Mouse (Mus musculus) heart, embryonic 14.5 days (tissue): ENCODE results near the gene Acat2. TPM values are rescaled to one million over a fixed set of nuclear protein-coding genes. Genes with fewer than 3 reads are reported as not detected.
"Not testable (repeated sequence)": the region's sequence is repeated elsewhere in the genome, so short reads cannot be mapped to it uniquely, and the experiment has no call there.

ENCODE experiments used
- ATAC-seq: fragments of 200-750 bp; cut with Nextera tagmentation; 2 replicates; pipeline ENCODE4 v1.8.0; 2017; ENCODE audit warnings: low read depth, moderate TSS enrichment; ENCODE audit not compliant: insufficient number of reproducible peaks, insufficient read depth, low FRiP score
- H3K27ac ChIP-seq, 2 experiments: fragments of 200-500 bp in 1 of 2; fragments of 300-500 bp in 1 of 2; sonication (generic) in 1 of 2; replicated peaks in 1 of 2; 2 replicates each; pipeline ENCODE4 v1.5.1; 2012 to 2014; ENCODE audit warnings: low read depth in 2 of 2, low read length in 2 of 2, control low read depth in 1 of 2, mild to moderate bottlenecking in 1 of 2, mixed read lengths in 1 of 2; ENCODE audit not compliant: control insufficient read depth in 1 of 2, insufficient read depth in 1 of 2
- H3K27me3 ChIP-seq: fragments of 300-500 bp; sonication (generic); 2 replicates; pipeline ENCODE4 v1.6.1; 2014; ENCODE audit warnings: mild to moderate bottlenecking, low read length, control low read depth; ENCODE audit not compliant: control insufficient read depth, insufficient read depth
- H3K36me3 ChIP-seq: fragments of 300-500 bp; sonication (generic); 2 replicates; pipeline ENCODE4 v1.6.1; 2014; ENCODE audit warnings: mild to moderate bottlenecking, control low read depth, low read length, mixed read lengths; ENCODE audit not compliant: control insufficient read depth, insufficient read depth
- H3K4me1 ChIP-seq, 2 experiments: fragments of 200-500 bp in 1 of 2; fragments of 300-500 bp in 1 of 2; sonication (generic) in 1 of 2; 2 replicates each; pipeline ENCODE4 v1.6.1; 2012 to 2014; ENCODE audit warnings: low read length in 2 of 2, control low read depth in 1 of 2, mixed read lengths in 1 of 2; ENCODE audit not compliant: control insufficient read depth in 2 of 2, insufficient read depth in 2 of 2
- H3K4me2 ChIP-seq: fragments of 300-500 bp; sonication (generic); 2 replicates; pipeline ENCODE4 v1.6.1; 2014; ENCODE audit warnings: mild to moderate bottlenecking, low read length
- H3K4me3 ChIP-seq, 2 experiments: fragments of 200-500 bp in 1 of 2; fragments of 300-500 bp in 1 of 2; sonication (generic) in 1 of 2; 2 replicates each; pipeline ENCODE4 v1.5.1; 2012 to 2014; ENCODE audit warnings: low read length in 2 of 2, mild to moderate bottlenecking in 2 of 2, control low read depth in 1 of 2, low read depth in 1 of 2, moderate library complexity in 1 of 2; ENCODE audit not compliant: control insufficient read depth in 1 of 2, insufficient read depth in 1 of 2
- H3K9ac ChIP-seq: fragments of 300-500 bp; sonication (generic); 2 replicates; pipeline ENCODE4 v1.6.1; 2014; ENCODE audit warnings: mild to moderate bottlenecking, low read length
- H3K9me3 ChIP-seq: fragments of 300-500 bp; sonication (generic); 2 replicates; pipeline ENCODE4 v1.6.1; 2016; ENCODE audit warnings: low read length, control low read depth; ENCODE audit not compliant: control insufficient read depth
- WGBS: fragments of 180-500 bp; shearing (Covaris S2); extraction: QIAGEN DNeasy Blood & Tissue Kit; methylation state at CpG from one replicate; pipeline ENCODE4 v1.1.7; 2014; 5-methylcytosine and 5-hydroxymethylcytosine counted together
- polyA plus RNA-seq: library from polyadenylated mRNA; unstranded; fragments of >200 nt; fragmentation: Nextera tagmentation; extraction: Ambion mirVana; gene quantifications from 2 replicates; pipeline ENCODE4 v1.2.1, GENCODE M21; 2014

The Acat2 gene
- polyA plus RNA-seq, 1 experiment from 2014 or later: 22.8 TPM

GRCm38 (mm10) chr17:12959377-12959776 is 1.2 kb downstream of the Acat2 start:
- 42% methylated on average over 1 of the region's 2 CpGs for WGBS
- not testable (repeated sequence) for H3K4me2 ChIP-seq, H3K4me3 ChIP-seq, H3K36me3 ChIP-seq, H3K27ac ChIP-seq, ATAC-seq, H3K4me1 ChIP-seq, H3K9me3 ChIP-seq, H3K27me3 ChIP-seq, H3K9ac ChIP-seq

GRCm38 (mm10) chr17:12956664-12957063 is 3.9 kb downstream of the Acat2 start:
- Histone ChIP-seq H3K27ac (no peak overlapping the region), H3K4me1 (no peaks in the 10 kb centered on the region), H3K4me3 (no peak overlapping the region), H3K4me2 (no peak overlapping the region), H3K27me3 (no peaks in the 10 kb centered on the region), H3K36me3 (peaks cover 14% of the 10 kb centered on the region), H3K9ac (no peak overlapping the region), H3K9me3 (no peaks in the 10 kb centered on the region)
- ATAC-seq: no peak
- 91% methylated on average over 8 of the region's 8 CpGs for WGBS

- H3K9ac ChIP-seq: no peak overlapping the region
- no peak overlapping the region for H3K4me3 ChIP-seq
- H3K4me1 ChIP-seq: no peaks in the 10 kb centered on the region
- H3K27me3 ChIP-seq: no peaks in the 10 kb centered on the region
- peaks cover 57% of the 10 kb centered on the region for H3K36me3 ChIP-seq
- no peak overlapping the region for H3K4me2 ChIP-seq
- no peak overlapping the region for H3K27ac ChIP-seq
- no peaks in the 10 kb centered on the region for H3K9me3 ChIP-seq
- ATAC-seq: no peak
- WGBS: 92% methylated on average over 5 of the region's 5 CpGs
These were observed 10.9 kb downstream of the Acat2 start for GRCm38 (mm10) chr17:12949669-12950068.

GRCm38 (mm10) chr17:12942459-12943162 is 17.9 kb downstream of the Acat2 start:
- ATAC-seq: no peak
- no peaks in the 10 kb centered on the region; a peak in 2 of 4 replicates for H3K4me1 ChIP-seq
- 91% methylated on average over 6 of the region's 6 CpGs for WGBS

GRCm38 (mm10) chr17:12941543-12942260 is 18.8 kb downstream of the Acat2 start:
- H3K4me3 ChIP-seq: no peak overlapping the region
- no peak overlapping the region for H3K9ac ChIP-seq
- no peak for ATAC-seq
- H3K36me3 ChIP-seq: peaks cover 33% of the 10 kb centered on the region
- no peak overlapping the region for H3K4me2 ChIP-seq
- no peaks in the 10 kb centered on the region; a peak in 2 of 4 replicates for H3K4me1 ChIP-seq
- H3K9me3 ChIP-seq: no peaks in the 10 kb centered on the region
- WGBS: 77% methylated on average over 8 of the region's 8 CpGs
- no peak overlapping the region for H3K27ac ChIP-seq
- no peaks in the 10 kb centered on the region for H3K27me3 ChIP-seq

More at GRCm38 (mm10) chr17:12942459-12943162, 17.9 kb downstream of the Acat2 start:
- no peak overlapping the region for H3K4me2 ChIP-seq
- no peak overlapping the region for H3K4me3 ChIP-seq
- peaks cover 35% of the 10 kb centered on the region for H3K36me3 ChIP-seq
- no peak overlapping the region for H3K27ac ChIP-seq
- H3K27me3 ChIP-seq: no peaks in the 10 kb centered on the region
- no peak overlapping the region for H3K9ac ChIP-seq
- H3K9me3 ChIP-seq: no peaks in the 10 kb centered on the region

- ATAC-seq: no peak
- Histone ChIP-seq H3K4me3 (peak within 1 kb of the TSS; percentile 30 to 31), H3K27ac (no peak within 1 kb of the TSS), H3K4me2 (peak within 1 kb of the TSS; percentile 65), H3K9me3 (no peaks in the 10 kb centered on the region), H3K27me3 (no peaks in the 10 kb centered on the region), H3K4me1 (no peaks in the 10 kb centered on the region; a peak in 2 of 4 replicates), H3K9ac (no peak within 1 kb of the TSS), H3K36me3 (peaks cover 23% of the 10 kb centered on the region)
- 16% methylated on average over 27 of the region's 27 CpGs for WGBS
These were observed 20.3 kb downstream of the Acat2 start, which contains the start of gene Acat3 for GRCm38 (mm10) chr17:12940151-12940805. TSS of gene Acat3 (minus strand) at chr17:12940600.

GRCm38 (mm10) chr17:12939377-12940148 is 21.0 kb downstream of the Acat2 start:
- ATAC-seq, H3K9ac ChIP-seq, H3K27me3 ChIP-seq, H3K4me1 ChIP-seq, H3K27ac ChIP-seq, H3K9me3 ChIP-seq: not testable (repeated sequence)
- Histone ChIP-seq H3K4me2 (peak overlapping the region; percentile 65), H3K36me3 (peaks cover 15% of the 10 kb centered on the region), H3K4me3 (peak overlapping the region in 1 of 2 experiments; percentile 30; a peak in 2 of 4 replicates)
- WGBS: 38% methylated on average over 2 of the region's 12 CpGs
